Mouse (Mus musculus): ENCODE results near the gene Ndufv1.
"Not testable (repeated sequence)": the region's sequence is repeated elsewhere in the genome, so short reads cannot be mapped to it uniquely, and the experiment has no call there.

DNA sequence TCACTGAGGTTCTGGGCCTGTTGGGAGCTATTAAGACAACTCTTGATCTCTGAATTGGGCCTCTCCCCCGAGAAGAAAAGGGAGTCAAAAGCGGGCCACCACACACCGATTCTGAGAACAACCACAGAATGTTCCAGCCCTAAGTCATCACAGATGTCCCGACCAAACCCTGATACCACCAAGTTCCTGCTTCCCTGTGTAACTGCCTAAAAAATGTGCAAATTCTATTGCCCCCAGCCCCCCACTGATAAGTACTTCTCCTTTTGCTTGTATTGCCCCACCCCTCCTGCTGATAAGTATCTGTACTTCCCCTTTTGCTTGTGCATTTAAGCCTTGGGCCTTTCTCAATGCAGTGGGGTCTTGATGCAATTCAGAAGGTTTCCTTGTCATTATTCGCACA is 31.5 kb upstream of the Ndufv1 start:
- TF ChIP-seq POLR2A, CTCF (IDR thresholded peaks at IDR 0.05; ENCODE audit: extremely low read depth, insufficient read depth, low read length): not testable (repeated sequence)
